Mouse (Mus musculus): ENCODE measurements around the gene Klhdc2.

DNA sequence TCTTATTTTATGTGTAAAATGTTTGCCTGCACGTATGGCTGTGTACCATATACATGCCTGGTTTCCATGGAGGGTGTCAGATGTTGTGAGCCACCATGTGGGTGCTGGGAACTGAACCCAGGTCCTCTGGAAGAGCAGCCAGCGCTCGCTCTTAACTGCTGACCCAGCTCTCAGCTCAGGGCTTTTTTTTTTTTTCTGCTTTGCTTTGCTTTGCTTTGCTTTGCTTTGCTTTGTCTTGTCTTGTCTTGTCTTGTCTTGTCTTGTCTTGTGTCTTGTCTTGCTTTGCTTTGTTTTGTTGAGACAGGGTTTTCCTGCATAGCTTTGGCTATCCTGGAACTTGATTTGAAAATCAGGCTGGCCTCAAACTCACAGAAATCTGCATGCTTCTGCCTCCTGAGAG is 15.6 kb upstream of the Klhdc2 start:
- TF ChIP-seq POLR2A (IDR thresholded peaks at IDR 0.05; ENCODE audit: insufficient read depth, low read depth, low read length) (no peak), CTCF (IDR thresholded peaks at IDR 0.05; ENCODE audit: insufficient read depth, low read depth, low read length) (no peak)
